Mouse (Mus musculus) layer of hippocampus, adult 9-11 months (tissue): ENCODE results near the gene Pus7.
"Not testable (repeated sequence)": the region's sequence is repeated elsewhere in the genome, so short reads cannot be mapped to it uniquely, and the experiment has no call there.

Source experiments
- DNase-seq: peaks from one replicate; pipeline ENCODE4 v3.0.0; 2022

Gene Pus7

GRCm38 (mm10) chr5:23749882-23750281 is 33.6 kb downstream of the Pus7 start:
- DNase-seq, result no peak

- DNase-seq, result no peak
Observed at GRCm38 (mm10) chr5:23743261-23743660, 40.2 kb downstream of the Pus7 start.

- no peak for DNase-seq
Observed at GRCm38 (mm10) chr5:23737111-23737510, 46.4 kb downstream of the Pus7 start.

GRCm38 (mm10) chr5:23736366-23736765 is 47.1 kb downstream of the Pus7 start:
- DNase-seq, result no peak

- no peak for DNase-seq
Observed at GRCm38 (mm10) chr5:23721956-23722355, 61.6 kb downstream of the Pus7 start.

GRCm38 (mm10) chr5:23718881-23719328 is 64.6 kb downstream of the Pus7 start:
- no peak for DNase-seq

GRCm38 (mm10) chr5:23718182-23718534 is 65.4 kb downstream of the Pus7 start:
- no peak for DNase-seq

- no peak for DNase-seq
Observed at GRCm38 (mm10) chr5:23717469-23718181, 65.9 kb downstream of the Pus7 start.

GRCm38 (mm10) chr5:23713401-23714335 is 69.8 kb downstream of the Pus7 start:
- no peak for DNase-seq

- peak; percentile 65 for DNase-seq
Observed at GRCm38 (mm10) chr5:23712130-23713001, 71.1 kb downstream of the Pus7 start.

GRCm38 (mm10) chr5:23711671-23712129 is 71.8 kb downstream of the Pus7 start:
- DNase-seq, result peak; percentile 40

- no peak for DNase-seq
Observed at GRCm38 (mm10) chr5:23711244-23711643, 72.3 kb downstream of the Pus7 start.

GRCm38 (mm10) chr5:23709661-23710060 is 73.8 kb downstream of the Pus7 start:
- no peak for DNase-seq

- DNase-seq, result not testable (repeated sequence)
Observed at GRCm38 (mm10) chr5:23706601-23707597, 76.6 kb downstream of the Pus7 start.

GRCm38 (mm10) chr5:23697457-23697856 is 86.1 kb downstream of the Pus7 start:
- DNase-seq, result no peak
